Mouse (Mus musculus): Measurements from ENCODE around the gene Tuft1.

DNA sequence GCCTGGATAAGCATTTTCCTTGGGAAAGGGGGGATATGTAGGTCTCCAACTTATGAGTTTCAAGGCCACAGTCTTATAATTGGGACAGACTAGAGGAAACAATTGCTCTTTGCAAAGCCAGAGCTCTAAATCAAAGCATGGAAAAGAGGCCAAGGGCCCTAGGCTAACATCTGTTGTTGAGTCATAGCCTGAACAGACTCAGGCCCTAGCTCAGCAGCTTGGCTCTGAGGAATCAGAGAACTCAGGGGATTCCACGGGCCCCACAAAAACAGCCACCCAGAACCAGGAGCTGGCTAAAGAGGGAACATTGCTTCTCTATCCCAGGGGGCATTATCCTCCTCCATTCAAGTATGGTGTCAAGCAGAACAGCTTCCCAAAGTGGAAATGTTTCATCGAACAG is 48.1 kb downstream of the Tuft1 start:
- TF ChIP-seq EP300 (IDR thresholded peaks at IDR 0.05; ENCODE audit: low read depth) = no peak
- no peak for TF ChIP-seq CTCF (IDR thresholded peaks at IDR 0.05; ENCODE audit: low read depth)
